Comparison of ENCODE assay signal across 8 mouse cellular contexts in the genomic region with DNA sequence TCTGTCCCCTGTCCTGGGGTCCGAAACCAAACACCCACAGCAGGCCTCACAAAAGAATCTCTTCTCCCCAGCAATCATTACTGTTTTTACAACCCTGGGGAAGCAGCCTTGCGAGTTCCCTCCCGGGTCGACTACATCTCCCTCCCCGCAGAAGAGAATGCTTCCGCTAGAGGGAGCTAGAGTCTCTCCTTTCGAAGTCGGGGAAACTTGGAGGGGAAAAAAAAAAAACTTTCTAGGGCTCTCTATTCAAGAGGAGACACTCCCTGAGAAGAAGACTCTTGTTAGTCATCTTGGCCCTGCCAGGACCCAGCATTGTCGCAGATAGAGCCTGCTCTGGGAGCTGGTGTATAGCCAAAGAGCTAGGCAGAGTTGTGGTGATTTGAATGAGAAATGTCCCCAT. TPM values are rescaled to one million over a fixed set of nuclear protein-coding genes. Genes with fewer than 3 reads are reported as not detected.
DNase-seq lines count a peak whose midpoint lies in the region; ATAC-seq lines count a peak whose summit lies in the region.
"Had no signal": no experiment of that assay in that cellular context is flagged by ENCODE, and none has a peak within 500 bp of the region (broad histone marks: within the 10 kb centered on the region; RNA-seq: fewer than 3 reads in every experiment).

No protein-coding gene starts in this region.

- no peaks in the 10 kb centered on the region for H3K36me3 ChIP-seq in kidney, embryonic 14.5 days (ENCODE audit: control insufficient read depth, insufficient read depth, low read length)
- H3K36me3 ChIP-seq in liver, embryonic 13.5 days, result no peaks in the 10 kb centered on the region
- H3K36me3 ChIP-seq: hindbrain, embryonic 15.5 days had no signal

- no peaks in the 10 kb centered on the region for H3K4me1 ChIP-seq in kidney, embryonic 14.5 days (ENCODE audit: control insufficient read depth, insufficient read depth, low read length)
- no peaks in the 10 kb centered on the region for H3K4me1 ChIP-seq in liver, embryonic 13.5 days (replicated peaks)
- H3K4me1 ChIP-seq: hindbrain, embryonic 15.5 days had no signal

- peak; percentile 57 for DNase-seq in kidney, adult 9 months
- peak; percentile 84 for DNase-seq in MN1 (ENCODE audit: low spot score)
- DNase-seq in embryo, embryonic 9.5 days (ENCODE audit: extremely low spot score), result peak; percentile 77
- peak; percentile 14 for DNase-seq in liver, embryonic 13.5 days
- peak; percentile 22 to 24 for DNase-seq in spleen, postnatal 36 days (ENCODE audit: low spot score in 2 of 2)

- no peak overlapping the region for H3K27ac ChIP-seq in kidney, embryonic 14.5 days (ENCODE audit: low read depth, low read length)
- H3K27ac ChIP-seq in liver, embryonic 13.5 days, result no peak overlapping the region
- H3K27ac ChIP-seq: hindbrain, embryonic 15.5 days had no signal

- H3K4me3 ChIP-seq in kidney, embryonic 14.5 days (ENCODE audit: low read length), result no peak overlapping the region
- no peak overlapping the region for H3K4me3 ChIP-seq in liver, embryonic 13.5 days (replicated peaks)
- H3K4me3 ChIP-seq: hindbrain, embryonic 15.5 days had no signal

- no peaks in the 10 kb centered on the region for H3K9me3 ChIP-seq in kidney, embryonic 14.5 days (ENCODE audit: control insufficient read depth, low read length)
- no peaks in the 10 kb centered on the region for H3K9me3 ChIP-seq in liver, embryonic 13.5 days (replicated peaks)
- H3K9me3 ChIP-seq: hindbrain, embryonic 15.5 days had no signal

- ATAC-seq in kidney, embryonic 14.5 days (ENCODE audit: low FRiP score, low TSS enrichment), result no peak
- ATAC-seq in CD4-positive, CD25-positive, alpha-beta regulatory T cell, adult 4 months, result peak; percentile 67
- no peak for ATAC-seq in liver, embryonic 13.5 days (ENCODE audit: low read depth)

- under 1% methylated on average over 9 of the region's 9 CpGs for WGBS in kidney, embryonic 14.5 days
- 0% methylated on average over 9 of the region's 9 CpGs for WGBS in liver, embryonic 13.5 days (ENCODE audit: insufficient replicate concordance)

- H3K9ac ChIP-seq in kidney, embryonic 14.5 days (ENCODE audit: low read depth, low read length), result no peak overlapping the region
- H3K9ac ChIP-seq in liver, embryonic 13.5 days, result no peak overlapping the region
- H3K9ac ChIP-seq: hindbrain, embryonic 15.5 days had no signal

- peaks cover 87% of the 10 kb centered on the region for H3K27me3 ChIP-seq in kidney, embryonic 14.5 days (ENCODE audit: control insufficient read depth, insufficient read depth, low read length)
- H3K27me3 ChIP-seq in liver, embryonic 13.5 days, result peaks cover 93% of the 10 kb centered on the region

- no peak overlapping the region for H3K4me2 ChIP-seq in kidney, embryonic 14.5 days (replicated peaks; ENCODE audit: low read depth, low read length)
- H3K4me2 ChIP-seq in liver, embryonic 13.5 days, result no peak overlapping the region
- H3K4me2 ChIP-seq: hindbrain, embryonic 15.5 days had no signal

RNA-seq across cellular contexts. Expression of gene Cd207, which starts 16.2 kb away (rescaled TPM):
- not detected in 2 replicates for polyA plus RNA-seq in kidney, embryonic 14.5 days (2014; fragmentation: Nextera tagmentation; extraction: Ambion mirVana)
- polyA plus RNA-seq in CD4-positive, CD25-positive, alpha-beta regulatory T cell, adult 4 months (2017; shearing (Covaris generic)), result not detected
- polyA plus RNA-seq in liver, embryonic 13.5 days (2015; fragmentation: Nextera tagmentation; extraction: Ambion mirVana), result 0.15 and 0.28 TPM in 2 replicates
- polyA plus RNA-seq: hindbrain, embryonic 15.5 days had no signal

RNA-seq across cellular contexts. Expression of gene Vax2, which starts 17.2 kb away (rescaled TPM):
- not detected in 2 replicates for polyA plus RNA-seq in kidney, embryonic 14.5 days (2014; fragmentation: Nextera tagmentation; extraction: Ambion mirVana)
- polyA plus RNA-seq in CD4-positive, CD25-positive, alpha-beta regulatory T cell, adult 4 months (2017; shearing (Covaris generic)), result under 1 TPM in 1 of 2 experiments, not detected in 1; 0.43 TPM
- polyA plus RNA-seq in liver, embryonic 13.5 days (2015; fragmentation: Nextera tagmentation; extraction: Ambion mirVana), result not detected in 2 replicates
- polyA plus RNA-seq: hindbrain, embryonic 15.5 days had no signal

RNA-seq across cellular contexts. Expression of gene Clec4f, which starts 37.8 kb away (rescaled TPM):
- polyA plus RNA-seq in kidney, embryonic 14.5 days (2014; fragmentation: Nextera tagmentation; extraction: Ambion mirVana), result not detected in 2 replicates
- not detected for polyA plus RNA-seq in CD4-positive, CD25-positive, alpha-beta regulatory T cell, adult 4 months (2017; shearing (Covaris generic))
- 3.1 and 3.7 TPM in 2 replicates for polyA plus RNA-seq in liver, embryonic 13.5 days (2015; fragmentation: Nextera tagmentation; extraction: Ambion mirVana)
- polyA plus RNA-seq: hindbrain, embryonic 15.5 days had no signal

RNA-seq across cellular contexts. Expression of gene Atp6v1b1, which starts 49.0 kb away (rescaled TPM):
- polyA plus RNA-seq in kidney, embryonic 14.5 days (2014; fragmentation: Nextera tagmentation; extraction: Ambion mirVana), result 3.5 and 3.6 TPM in 2 replicates
- polyA plus RNA-seq in CD4-positive, CD25-positive, alpha-beta regulatory T cell, adult 4 months (2017; shearing (Covaris generic)), result not detected
- polyA plus RNA-seq in liver, embryonic 13.5 days (2015; fragmentation: Nextera tagmentation; extraction: Ambion mirVana), result not detected in 2 replicates
- polyA plus RNA-seq: hindbrain, embryonic 15.5 days had no signal

Comparison
In these comparisons a context has a peak if more than half of its experiments do, and no peak if none do; other contexts are left out.
1. DNase-seq: peak in every context shown above with its lines; median percentile 84 in MN1; 77 in embryo, embryonic 9.5 days; 57 in kidney, adult 9 months; 23 in spleen, postnatal 36 days; 14 in liver, embryonic 13.5 days.